Mouse (Mus musculus) midbrain, embryonic 11.5 days (tissue): Measurements from ENCODE around the gene Hes5. TPM values are rescaled to one million over a fixed set of nuclear protein-coding genes. Genes with fewer than 3 reads are reported as not detected.

ENCODE experiments used
- ATAC-seq: fragments of 200-750 bp; cut with Nextera tagmentation; 2 replicates; pipeline ENCODE4 v1.8.0; 2017; ENCODE audit warnings: moderate TSS enrichment, moderate library complexity; ENCODE audit not compliant: low FRiP score
- DNase-seq: peaks from one replicate; pipeline ENCODE4 v3.0.0; 2015; ENCODE audit warnings: low spot score; ENCODE audit errors: missing footprints
- H3K27ac ChIP-seq: fragments of 300-500 bp; sonication (generic); 2 replicates; pipeline ENCODE4 v1.5.1; 2014; ENCODE audit warnings: low read depth, low read length
- H3K27me3 ChIP-seq: fragments of 300-500 bp; sonication (generic); 2 replicates; pipeline ENCODE4 v1.6.1; 2014; ENCODE audit warnings: mild to moderate bottlenecking, low read length, moderate library complexity, mixed read lengths; ENCODE audit not compliant: control insufficient read depth, insufficient read depth
- H3K36me3 ChIP-seq: fragments of 300-500 bp; sonication (generic); 2 replicates; pipeline ENCODE4 v1.6.1; 2014; ENCODE audit warnings: mild to moderate bottlenecking, low read length, moderate library complexity, mixed read lengths; ENCODE audit not compliant: control insufficient read depth, insufficient read depth
- H3K4me1 ChIP-seq: fragments of 300-500 bp; sonication (generic); 2 replicates; pipeline ENCODE4 v1.6.1; 2014; ENCODE audit warnings: low read length; ENCODE audit not compliant: control insufficient read depth, insufficient read depth
- H3K4me2 ChIP-seq: fragments of 300-500 bp; sonication (generic); 2 replicates; pipeline ENCODE4 v1.6.1; 2014; ENCODE audit warnings: mild to moderate bottlenecking, moderate library complexity
- H3K4me3 ChIP-seq: fragments of 300-500 bp; sonication (generic); 2 replicates; pipeline ENCODE4 v1.5.1; 2014; ENCODE audit warnings: low read depth, low read length
- H3K9ac ChIP-seq: fragments of 300-500 bp; sonication (generic); 2 replicates; pipeline ENCODE4 v1.6.1; 2014; ENCODE audit warnings: low read length
- H3K9me3 ChIP-seq: fragments of 300-500 bp; sonication (generic); 2 replicates; pipeline ENCODE4 v1.6.1; 2016; ENCODE audit warnings: low read length; ENCODE audit not compliant: control insufficient read depth
- WGBS: fragments of 180-500 bp; shearing (Covaris S2); extraction: QIAGEN DNeasy Blood & Tissue Kit; methylation state at CpG from one replicate; pipeline ENCODE4 v1.1.7; 2014; 5-methylcytosine and 5-hydroxymethylcytosine counted together
- polyA plus RNA-seq: library from polyadenylated mRNA; unstranded; fragments of >200 nt; fragmentation: Nextera tagmentation; extraction: Ambion mirVana; gene quantifications from 2 replicates; pipeline ENCODE4 v1.2.1, GENCODE M21; 2014

Hes5 gene
- polyA plus RNA-seq, 1 experiment from 2014 or later: 535 TPM

DNA sequence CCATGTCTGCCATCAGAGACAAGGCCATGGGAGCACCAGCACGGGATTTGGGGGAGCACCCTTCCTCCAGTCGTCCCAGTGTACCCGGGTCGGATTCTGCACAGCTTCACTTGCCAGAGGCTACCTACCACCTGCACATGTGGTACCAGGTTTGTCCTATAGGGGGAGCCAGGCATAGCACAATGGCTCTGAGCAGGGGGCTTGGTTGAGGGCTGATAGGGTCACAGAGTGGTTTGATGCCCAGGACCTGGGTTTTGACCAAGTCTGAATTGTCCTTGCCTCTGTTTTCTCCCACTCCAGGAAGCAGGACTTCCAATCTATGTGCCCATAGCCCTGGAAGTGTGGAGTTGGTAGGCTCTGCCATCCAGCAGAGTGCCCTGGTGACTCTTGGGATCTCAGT is 35.3 kb upstream of the Hes5 start:
- Histone ChIP-seq H3K9me3 (no peaks in the 10 kb centered on the region), H3K27ac (no peak overlapping the region), H3K36me3 (no peaks in the 10 kb centered on the region), H3K4me3 (no peak overlapping the region), H3K4me2 (no peak overlapping the region), H3K27me3 (no peaks in the 10 kb centered on the region), H3K4me1 (peaks cover 3% of the 10 kb centered on the region; the same call in 1 of the 2 replicates), H3K9ac (no peak overlapping the region)
- DNase-seq (no peak), ATAC-seq (no peak)
- 56% methylated on average over 4 of the region's 4 CpGs for WGBS

DNA sequence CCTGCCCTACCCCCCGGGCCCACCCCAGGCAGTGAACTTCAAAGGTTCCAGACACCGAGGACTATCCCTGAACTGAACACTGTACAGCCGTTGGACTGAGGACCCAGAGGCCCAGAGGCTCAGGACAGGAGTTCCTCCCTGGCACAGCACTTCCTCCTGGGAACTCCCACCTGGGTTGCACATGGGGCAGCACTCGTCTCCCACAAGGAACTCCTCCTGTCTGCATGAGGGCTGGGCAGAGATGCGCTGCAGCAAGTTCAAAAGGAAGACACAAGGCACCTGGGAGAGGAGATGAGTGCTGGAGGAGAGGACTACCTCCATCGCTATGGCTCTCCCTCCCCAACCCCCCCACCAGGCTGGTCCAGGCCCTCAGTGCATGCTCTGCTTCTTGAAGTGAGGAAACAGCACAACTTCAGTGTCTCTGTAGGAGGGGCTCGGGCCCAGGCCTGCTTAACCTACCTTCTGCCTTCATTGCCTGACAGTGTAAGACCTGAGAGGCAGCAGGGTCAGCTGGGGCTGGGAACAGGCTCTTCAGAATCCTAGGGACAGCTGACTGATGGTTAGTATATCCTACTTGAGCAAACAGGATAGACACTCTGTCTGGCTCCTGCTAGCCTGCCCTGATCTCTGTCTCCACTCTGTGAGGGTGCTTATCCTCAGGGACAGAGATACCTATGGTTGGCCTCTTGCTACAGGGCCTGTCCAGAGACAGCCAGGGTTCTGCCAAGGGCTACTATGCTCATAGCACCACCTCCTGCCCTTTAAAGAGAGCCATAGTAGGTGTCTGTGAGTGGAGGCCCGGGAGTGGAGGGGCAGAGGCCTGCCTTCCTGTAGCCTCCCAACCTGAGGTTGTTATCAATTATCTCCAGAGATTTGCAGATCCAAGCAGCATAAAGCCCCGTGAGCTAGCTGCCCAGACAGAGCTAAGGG is 33.5 kb upstream of the Hes5 start:
- Histone ChIP-seq H3K27me3 (no peaks in the 10 kb centered on the region), H3K4me2 (no peak overlapping the region), H3K36me3 (no peaks in the 10 kb centered on the region), H3K27ac (no peak overlapping the region), H3K4me3 (no peak overlapping the region), H3K9ac (peak overlapping the region; percentile 9; the same call in 1 of the 2 replicates), H3K9me3 (no peaks in the 10 kb centered on the region), H3K4me1 (peaks cover 3% of the 10 kb centered on the region; the same call in 1 of the 2 replicates)
- WGBS: 65% methylated on average over 9 of the region's 9 CpGs
- ATAC-seq (no peak), DNase-seq (no peak)

DNA sequence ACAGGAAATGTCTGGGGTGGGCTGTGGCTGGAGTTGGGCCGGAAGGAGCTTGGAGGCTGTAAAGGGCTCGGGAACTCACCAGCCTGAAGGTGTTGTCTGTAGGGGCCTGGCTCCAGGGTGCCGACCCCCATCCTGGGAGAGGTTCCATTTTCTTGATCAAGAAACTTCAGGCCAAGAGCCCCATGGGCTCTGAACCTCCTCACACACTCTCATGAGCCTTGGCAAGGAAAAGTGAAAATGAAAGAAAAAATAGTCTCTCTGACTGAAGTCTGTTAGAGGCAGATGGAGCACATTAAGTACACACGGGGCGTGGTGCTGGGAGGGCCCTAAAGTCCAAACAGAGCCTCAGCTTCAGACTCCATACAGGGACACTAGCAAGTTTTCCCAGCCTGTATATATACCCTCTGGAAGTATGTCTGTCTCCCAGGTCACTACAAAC is 32.8 kb upstream of the Hes5 start:
- Histone ChIP-seq H3K4me2 (no peak overlapping the region), H3K9ac (no peak overlapping the region), H3K36me3 (no peaks in the 10 kb centered on the region), H3K27me3 (no peaks in the 10 kb centered on the region), H3K4me1 (peaks cover 3% of the 10 kb centered on the region; the same call in 1 of the 2 replicates), H3K27ac (0 out of 2 replicates have a peak overlapping the region, but pooled peaks have one; percentile 35), H3K4me3 (no peak overlapping the region), H3K9me3 (no peaks in the 10 kb centered on the region)
- no peak for ATAC-seq
- WGBS: 82% methylated on average over 5 of the region's 5 CpGs
- no peak for DNase-seq

- WGBS: 62% methylated on average over 12 of the region's 12 CpGs
- peak; percentile 24; the same call in 1 of the 2 replicates for ATAC-seq
- no peak within 1 kb of the TSS for H3K4me3 ChIP-seq
Measured at GRCm38 (mm10) chr4:154928395-154929087, 32.2 kb upstream of the Hes5 start, which contains the start of gene Tnfrsf14. Gene Tnfrsf14 (minus strand): TSS chr4:154928563.

DNA sequence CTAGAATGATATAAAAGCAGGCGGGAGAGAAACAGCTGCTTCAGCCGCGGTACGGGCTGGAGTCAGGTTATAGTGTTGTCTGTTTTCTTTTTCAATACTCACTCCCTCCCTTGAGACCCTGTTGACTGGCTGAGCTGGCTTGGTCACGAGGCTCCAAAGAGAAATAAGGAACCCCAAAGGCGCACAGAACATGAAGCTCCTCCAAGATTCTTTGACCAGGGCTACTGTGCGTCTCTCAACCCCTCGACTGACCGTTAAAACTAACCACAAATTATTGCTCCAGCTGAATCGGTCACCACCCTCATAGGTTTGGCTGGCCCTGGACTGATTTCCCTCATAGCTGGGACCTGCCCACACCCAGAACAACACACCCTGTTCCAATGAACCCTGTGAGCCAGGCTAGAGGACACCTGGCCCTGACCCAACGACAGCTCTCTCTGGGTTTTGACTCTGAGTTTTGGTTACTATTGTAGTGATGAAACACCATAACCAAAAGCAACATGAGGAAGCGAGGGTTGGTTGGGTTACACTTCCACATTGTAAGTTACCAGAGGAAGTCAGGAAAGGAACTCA is 31.5 kb upstream of the Hes5 start:
- no peak for ATAC-seq
- no peak overlapping the region for H3K4me2 ChIP-seq
- H3K9me3 ChIP-seq: no peaks in the 10 kb centered on the region
- H3K9ac ChIP-seq: no peak overlapping the region
- no peak overlapping the region for H3K4me3 ChIP-seq
- no peak for DNase-seq
- peaks cover 3% of the 10 kb centered on the region; the same call in 1 of the 2 replicates for H3K4me1 ChIP-seq
- H3K27ac ChIP-seq: peak overlapping the region; percentile 9; the same call in 1 of the 2 replicates
- no peaks in the 10 kb centered on the region for H3K36me3 ChIP-seq
- 89% methylated on average over 12 of the region's 12 CpGs for WGBS
- no peaks in the 10 kb centered on the region for H3K27me3 ChIP-seq

More at GRCm38 (mm10) chr4:154928395-154929087, 32.2 kb upstream of the Hes5 start, which contains the start of gene Tnfrsf14:
- Histone ChIP-seq H3K9me3 (no peaks in the 10 kb centered on the region), H3K27me3 (no peaks in the 10 kb centered on the region), H3K9ac (no peak within 1 kb of the TSS), H3K27ac (peak within 1 kb of the TSS; percentile 35; the same call in 1 of the 2 replicates), H3K36me3 (no peaks in the 10 kb centered on the region), H3K4me2 (no peak within 1 kb of the TSS), H3K4me1 (peaks cover 3% of the 10 kb centered on the region; the same call in 1 of the 2 replicates)
- no peak for DNase-seq

- Histone ChIP-seq H3K36me3 (no peaks in the 10 kb centered on the region), H3K4me1 (peaks cover 6% of the 10 kb centered on the region), H3K9me3 (no peaks in the 10 kb centered on the region), H3K9ac (no peak overlapping the region), H3K27me3 (no peaks in the 10 kb centered on the region), H3K4me2 (no peak overlapping the region), H3K4me3 (no peak overlapping the region), H3K27ac (no peak overlapping the region)
- ATAC-seq (no peak), DNase-seq (peak; percentile 73)
- 61% methylated on average over 13 of the region's 13 CpGs for WGBS
Measured at GRCm38 (mm10) chr4:154933306-154933907, 27.3 kb upstream of the Hes5 start.

DNA sequence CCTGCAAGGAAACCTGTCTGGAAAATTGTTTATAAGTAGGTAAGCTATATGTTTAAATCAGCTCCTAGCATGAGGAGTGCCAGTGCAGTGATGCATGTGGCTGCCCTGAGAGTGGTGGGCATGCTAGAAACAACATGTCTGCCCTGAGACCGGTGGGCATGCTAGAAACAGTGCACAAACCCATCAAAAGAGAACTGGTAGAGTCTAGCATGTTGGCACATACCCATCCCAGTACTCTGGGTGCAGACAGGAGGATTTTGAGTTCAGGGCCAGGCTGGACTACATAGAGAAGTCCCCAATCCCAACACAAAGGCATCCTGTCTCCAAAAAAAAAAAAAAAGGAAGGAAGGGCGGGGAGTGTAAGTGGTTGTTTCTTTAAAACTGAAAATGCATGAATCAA is 25.9 kb upstream of the Hes5 start:
- DNase-seq: no peak
- peaks cover 4% of the 10 kb centered on the region; the same call in 1 of the 2 replicates for H3K4me1 ChIP-seq
- H3K9ac ChIP-seq: no peak overlapping the region
- H3K36me3 ChIP-seq: no peaks in the 10 kb centered on the region
- H3K27ac ChIP-seq: no peak overlapping the region
- H3K4me2 ChIP-seq: no peak overlapping the region
- ATAC-seq: no peak
- 89% methylated on average over 2 of the region's 2 CpGs for WGBS
- H3K27me3 ChIP-seq: no peaks in the 10 kb centered on the region
- H3K9me3 ChIP-seq: no peaks in the 10 kb centered on the region
- H3K4me3 ChIP-seq: no peak overlapping the region

- Histone ChIP-seq H3K4me2 (no peak overlapping the region), H3K4me1 (peaks cover 4% of the 10 kb centered on the region; the same call in 1 of the 2 replicates), H3K9me3 (no peaks in the 10 kb centered on the region), H3K9ac (no peak overlapping the region), H3K27ac (no peak overlapping the region), H3K36me3 (no peaks in the 10 kb centered on the region), H3K4me3 (no peak overlapping the region), H3K27me3 (no peaks in the 10 kb centered on the region)
- no peak for ATAC-seq
- DNase-seq: no peak
- WGBS: 78% methylated on average over 7 of the region's 7 CpGs
Measured at GRCm38 (mm10) chr4:154935788-154936187, 24.9 kb upstream of the Hes5 start.
